Mouse (Mus musculus): ENCODE results near the gene Palmd. TPM values are rescaled to one million over a fixed set of nuclear protein-coding genes. Genes with fewer than 3 reads are reported as not detected.
A peak's percentile ranks its signal among the peaks of the same experiment; 100 is the strongest.

The Palmd gene
- polyA plus RNA-seq (2012; ENCODE audit: insufficient read depth, insufficient read length, missing spikeins) = 132 and 150 TPM in 2 replicates

GRCm38 (mm10) chr3:116968540-116968997, at the start of gene Palmd:
Palmd (minus strand) TSS chr3:116968987.
- H3K27ac ChIP-seq (replicated peaks; ENCODE audit: low read depth, low read length) = peak within 1 kb of the TSS; percentile 99
- H3K4me1 ChIP-seq (ENCODE audit: control insufficient read depth, insufficient read depth, insufficient read length, low read length) = peaks cover 6% of the 10 kb centered on the region

GRCm38 (mm10) chr3:117010182-117010581, 41.4 kb upstream of the Palmd start:
- H3K4me1 ChIP-seq (ENCODE audit: control insufficient read depth, insufficient read depth, insufficient read length, low read length) = no peaks in the 10 kb centered on the region
- H3K4me3 ChIP-seq (ENCODE audit: insufficient read depth, low read depth, low read length) = no peak overlapping the region
- no peak overlapping the region for H3K27ac ChIP-seq (replicated peaks; ENCODE audit: low read depth, low read length)

More at GRCm38 (mm10) chr3:116968540-116968997, at the start of gene Palmd:
- peak within 1 kb of the TSS; percentile 89 for H3K4me3 ChIP-seq (ENCODE audit: insufficient read depth, low read depth, low read length)

- Histone ChIP-seq H3K27ac (replicated peaks; ENCODE audit: low read depth, low read length) (no peak overlapping the region), H3K4me1 (ENCODE audit: control insufficient read depth, insufficient read depth, insufficient read length, low read length) (no peaks in the 10 kb centered on the region), H3K4me3 (ENCODE audit: insufficient read depth, low read depth, low read length) (no peak overlapping the region)
Observed at GRCm38 (mm10) chr3:117007340-117007739, 38.6 kb upstream of the Palmd start.

- peaks cover 5% of the 10 kb centered on the region; the same call in 1 of the 2 replicates for H3K4me1 ChIP-seq (ENCODE audit: control insufficient read depth, insufficient read depth, insufficient read length, low read length)
- H3K27ac ChIP-seq (replicated peaks; ENCODE audit: low read depth, low read length) = no peak overlapping the region
- H3K4me3 ChIP-seq (ENCODE audit: insufficient read depth, low read depth, low read length) = no peak overlapping the region
Observed at GRCm38 (mm10) chr3:117006636-117007035, 37.8 kb upstream of the Palmd start.

GRCm38 (mm10) chr3:117003379-117003778, 34.6 kb upstream of the Palmd start:
- H3K4me3 ChIP-seq (ENCODE audit: insufficient read depth, low read depth, low read length) = no peak overlapping the region
- peaks cover 5% of the 10 kb centered on the region; the same call in 1 of the 2 replicates for H3K4me1 ChIP-seq (ENCODE audit: control insufficient read depth, insufficient read depth, insufficient read length, low read length)
- no peak overlapping the region for H3K27ac ChIP-seq (replicated peaks; ENCODE audit: low read depth, low read length)

GRCm38 (mm10) chr3:117001686-117002485, 33.1 kb upstream of the Palmd start:
- Histone ChIP-seq H3K27ac (replicated peaks; ENCODE audit: low read depth, low read length) (peak overlapping the region; percentile 20; the same call in 1 of the 2 replicates), H3K4me1 (ENCODE audit: control insufficient read depth, insufficient read depth, insufficient read length, low read length) (peaks cover 5% of the 10 kb centered on the region; the same call in 1 of the 2 replicates), H3K4me3 (ENCODE audit: insufficient read depth, low read depth, low read length) (no peak overlapping the region)

GRCm38 (mm10) chr3:116993011-116993410, 24.2 kb upstream of the Palmd start:
- Histone ChIP-seq H3K27ac (replicated peaks; ENCODE audit: low read depth, low read length) (no peak overlapping the region), H3K4me1 (ENCODE audit: control insufficient read depth, insufficient read depth, insufficient read length, low read length) (no peaks in the 10 kb centered on the region), H3K4me3 (ENCODE audit: insufficient read depth, low read depth, low read length) (no peak overlapping the region)

- H3K27ac ChIP-seq (replicated peaks; ENCODE audit: low read depth, low read length) = no peak overlapping the region
- H3K4me1 ChIP-seq (ENCODE audit: control insufficient read depth, insufficient read depth, insufficient read length, low read length) = no peaks in the 10 kb centered on the region
- no peak overlapping the region for H3K4me3 ChIP-seq (ENCODE audit: insufficient read depth, low read depth, low read length)
Observed at GRCm38 (mm10) chr3:116991180-116991579, 22.4 kb upstream of the Palmd start.

- Histone ChIP-seq H3K4me3 (ENCODE audit: insufficient read depth, low read depth, low read length) (no peak overlapping the region), H3K27ac (replicated peaks; ENCODE audit: low read depth, low read length) (no peak overlapping the region), H3K4me1 (ENCODE audit: control insufficient read depth, insufficient read depth, insufficient read length, low read length) (peaks cover 4% of the 10 kb centered on the region)
Observed at GRCm38 (mm10) chr3:116988221-116988620, 19.4 kb upstream of the Palmd start.

- Histone ChIP-seq H3K4me1 (ENCODE audit: control insufficient read depth, insufficient read depth, insufficient read length, low read length) (peaks cover 4% of the 10 kb centered on the region), H3K4me3 (ENCODE audit: insufficient read depth, low read depth, low read length) (no peak overlapping the region), H3K27ac (replicated peaks; ENCODE audit: low read depth, low read length) (peak overlapping the region; percentile 52)
Observed at GRCm38 (mm10) chr3:116986451-116986850, 17.7 kb upstream of the Palmd start.

- H3K27ac ChIP-seq (replicated peaks; ENCODE audit: low read depth, low read length) = no peak overlapping the region
- H3K4me1 ChIP-seq (ENCODE audit: control insufficient read depth, insufficient read depth, insufficient read length, low read length) = peaks cover 5% of the 10 kb centered on the region
- H3K4me3 ChIP-seq (ENCODE audit: insufficient read depth, low read depth, low read length) = no peak overlapping the region
Observed at GRCm38 (mm10) chr3:116985741-116986140, 17.0 kb upstream of the Palmd start.

- no peak overlapping the region for H3K4me3 ChIP-seq (ENCODE audit: insufficient read depth, low read depth, low read length)
- H3K4me1 ChIP-seq (ENCODE audit: control insufficient read depth, insufficient read depth, insufficient read length, low read length) = peaks cover 11% of the 10 kb centered on the region
- no peak overlapping the region for H3K27ac ChIP-seq (replicated peaks; ENCODE audit: low read depth, low read length)
Observed at GRCm38 (mm10) chr3:116985042-116985455, 16.3 kb upstream of the Palmd start.

- H3K27ac ChIP-seq (replicated peaks; ENCODE audit: low read depth, low read length) = peak overlapping the region; percentile 87
- peaks cover 11% of the 10 kb centered on the region for H3K4me1 ChIP-seq (ENCODE audit: control insufficient read depth, insufficient read depth, insufficient read length, low read length)
- H3K4me3 ChIP-seq (ENCODE audit: insufficient read depth, low read depth, low read length) = 0 out of 2 replicates have a peak overlapping the region, but pooled peaks have one; percentile 16
Observed at GRCm38 (mm10) chr3:116981811-116982575, 13.2 kb upstream of the Palmd start.

GRCm38 (mm10) chr3:116969786-116970185, 999 bp upstream of the Palmd start:
- H3K4me3 ChIP-seq (ENCODE audit: insufficient read depth, low read depth, low read length) = no peak overlapping the region
- H3K4me1 ChIP-seq (ENCODE audit: control insufficient read depth, insufficient read depth, insufficient read length, low read length) = peaks cover 3% of the 10 kb centered on the region; the same call in 1 of the 2 replicates
- H3K27ac ChIP-seq (replicated peaks; ENCODE audit: low read depth, low read length) = no peak overlapping the region

- peak overlapping the region; percentile 99 for H3K27ac ChIP-seq (replicated peaks; ENCODE audit: low read depth, low read length)
- H3K4me1 ChIP-seq (ENCODE audit: control insufficient read depth, insufficient read depth, insufficient read length, low read length) = peaks cover 4% of the 10 kb centered on the region
Observed at GRCm38 (mm10) chr3:116969003-116969402, 216 bp upstream of the Palmd start.

More at GRCm38 (mm10) chr3:116969003-116969402, 216 bp upstream of the Palmd start:
- peak overlapping the region; percentile 89 for H3K4me3 ChIP-seq (ENCODE audit: insufficient read depth, low read depth, low read length)
